Mouse (Mus musculus): ENCODE results near the gene Gm20532.

- TF ChIP-seq CTCF (conservative IDR thresholded peaks at IDR 0.05; ENCODE audit: low read length) (no peak), NANOG (IDR thresholded peaks at IDR 0.05; ENCODE audit: borderline replicate concordance, low read length) (no peak)
Observed at GRCm38 (mm10) chr2:26550777-26551176, 35.7 kb upstream of the Gm20532 start.

All from E14TG2a.4 (cell line).